Mouse (Mus musculus) granulocyte monocyte progenitor cell, adult 5-6 weeks (primary cell): ENCODE measurements around the gene Gnb1l. TPM values are rescaled to one million over a fixed set of nuclear protein-coding genes. Genes with fewer than 3 reads are reported as not detected.
A peak's percentile ranks its signal among the peaks of the same experiment; 100 is the strongest.

Experiments used
- ATAC-seq: replicated peaks from 2 replicates; pipeline ENCODE4 v1.8.0; 2016; ENCODE audit warnings: mild to moderate bottlenecking, moderate TSS enrichment, inconsistent platforms; ENCODE audit not compliant: poor library complexity, severe bottlenecking
- total RNA-seq, 2 experiments: library from RNA; stranded (forward) in 1 of 2; stranded (reverse) in 1 of 2; fragments of 200-712, 200-1000 nt in 1 of 2; fragments of >200 nt in 1 of 2; fragmentation: Nextera tagmentation in 1 of 2; gene quantifications; 2 replicates each; pipeline ENCODE4 v1.2.3; 2014 to 2017

Gnb1l gene
- total RNA-seq, 2 experiments from 2014 or later, result 7.5 to 9.5 TPM

DNA sequence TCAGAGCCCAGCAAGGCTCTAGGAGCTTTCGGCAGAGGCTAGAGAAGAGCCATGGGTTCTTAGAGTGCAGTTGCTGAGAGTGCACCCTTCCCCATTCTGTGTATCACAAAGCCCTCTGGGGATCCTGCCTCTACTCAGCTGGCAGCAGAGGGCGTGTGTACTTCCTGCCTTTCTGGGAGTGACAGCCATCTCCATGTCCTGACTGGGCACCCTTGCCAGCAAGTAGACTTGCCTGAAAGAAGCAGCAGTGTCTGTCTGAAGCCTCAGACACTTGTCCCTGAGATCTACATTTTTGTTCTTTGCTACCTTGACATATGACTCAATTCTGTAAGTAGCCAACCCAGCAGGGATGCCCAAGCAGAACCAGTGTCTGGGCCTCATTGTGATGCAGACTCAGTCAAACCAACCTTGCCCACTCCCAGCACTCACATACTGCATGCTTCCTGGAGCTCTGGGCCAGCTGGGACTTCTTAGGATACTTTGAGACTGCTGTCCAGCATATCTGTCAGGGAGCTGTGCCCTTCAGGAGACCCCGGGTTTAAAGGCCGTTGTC is 17.5 kb upstream of the Gnb1l start:
- ATAC-seq, result no peak

DNA sequence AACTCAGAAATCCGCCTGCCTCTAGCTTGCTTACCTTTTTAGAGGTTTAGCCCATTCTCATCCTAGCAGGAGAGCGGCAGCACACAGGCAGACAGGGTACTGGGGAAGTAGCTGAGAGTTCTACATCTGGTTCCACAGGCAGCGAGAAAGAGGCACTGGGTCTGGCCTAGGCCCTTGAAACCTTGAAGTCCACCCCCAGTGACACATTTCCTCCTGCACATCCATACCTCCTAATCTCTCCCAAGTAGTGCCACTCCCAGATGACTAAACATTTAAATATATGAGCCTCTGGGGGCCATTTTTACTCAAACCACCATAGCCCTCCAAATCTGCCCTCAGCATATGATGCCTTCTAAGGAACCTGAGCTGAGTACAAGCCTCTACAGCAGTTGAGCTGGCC is 16.1 kb upstream of the Gnb1l start:
- no peak for ATAC-seq

DNA sequence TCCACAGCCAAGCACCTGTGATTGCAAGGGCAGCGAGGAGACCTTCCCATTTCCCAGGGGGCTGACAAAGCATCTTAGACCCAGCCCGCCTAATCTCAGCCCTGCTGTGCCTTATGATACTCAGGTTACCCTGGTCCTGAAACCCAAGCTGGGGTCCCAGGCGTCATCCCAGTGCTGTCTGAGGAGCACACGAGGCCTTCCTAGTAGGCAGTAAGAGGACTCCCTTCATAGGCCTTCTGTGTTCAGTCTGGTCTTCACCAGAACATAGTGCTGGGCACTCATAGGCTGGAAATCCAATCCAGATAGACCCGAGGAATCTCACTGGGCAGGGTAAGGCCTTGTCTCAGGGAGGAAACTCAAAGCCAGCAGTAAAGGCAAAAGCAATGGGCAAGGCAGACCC is 14.7 kb upstream of the Gnb1l start:
- no peak for ATAC-seq

DNA sequence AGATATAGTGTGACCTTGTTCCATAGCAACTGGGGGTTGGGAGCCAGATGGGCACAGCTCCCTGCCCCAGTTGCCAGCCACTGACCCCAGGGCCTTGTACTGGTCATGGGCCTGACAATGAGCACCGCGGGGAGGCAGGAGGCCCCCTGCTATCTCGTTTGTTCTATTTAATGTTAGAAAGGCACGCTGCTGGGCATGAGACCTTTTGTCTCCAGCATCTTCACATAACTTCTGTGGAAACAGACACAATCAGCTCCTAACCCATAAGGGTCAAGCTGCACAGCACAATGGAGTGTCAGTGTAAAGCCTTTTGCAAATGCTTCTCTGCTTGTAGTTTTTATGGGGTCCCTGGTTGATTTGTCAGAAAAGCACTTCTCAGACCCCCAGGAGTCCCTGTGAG is 14.1 kb upstream of the Gnb1l start:
- ATAC-seq, result no peak

DNA sequence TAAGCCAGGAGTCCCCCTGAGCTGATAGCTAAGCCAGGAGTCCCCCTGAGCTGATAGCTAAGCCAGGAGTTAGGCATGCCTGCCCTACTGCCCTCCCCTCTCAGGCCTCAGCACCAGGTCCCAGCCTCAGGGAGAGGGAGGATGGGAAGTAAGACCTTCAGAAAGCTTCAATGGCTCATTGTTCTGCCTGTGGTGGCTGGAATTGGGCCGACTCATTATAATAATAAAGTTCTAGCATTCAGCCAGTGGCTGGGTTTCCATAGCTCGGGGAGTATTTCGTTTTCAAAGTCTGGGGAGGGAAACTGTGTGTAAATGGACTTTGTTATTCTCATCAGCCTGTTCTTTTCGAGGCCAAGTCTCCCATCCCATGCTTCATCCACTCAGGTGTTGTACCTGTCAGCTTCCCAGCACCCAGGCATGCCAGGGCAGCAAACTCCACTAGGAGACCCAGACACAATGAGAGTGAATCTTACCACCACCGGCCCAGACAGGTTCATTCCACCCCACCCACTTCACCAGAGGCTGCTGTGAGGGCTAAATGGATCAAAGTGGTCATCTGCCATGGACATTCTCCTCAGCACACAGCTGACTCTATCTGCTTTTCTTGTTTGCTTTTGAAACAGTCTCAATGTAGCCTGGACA is 13.6 kb upstream of the Gnb1l start:
- ATAC-seq, result no peak

DNA sequence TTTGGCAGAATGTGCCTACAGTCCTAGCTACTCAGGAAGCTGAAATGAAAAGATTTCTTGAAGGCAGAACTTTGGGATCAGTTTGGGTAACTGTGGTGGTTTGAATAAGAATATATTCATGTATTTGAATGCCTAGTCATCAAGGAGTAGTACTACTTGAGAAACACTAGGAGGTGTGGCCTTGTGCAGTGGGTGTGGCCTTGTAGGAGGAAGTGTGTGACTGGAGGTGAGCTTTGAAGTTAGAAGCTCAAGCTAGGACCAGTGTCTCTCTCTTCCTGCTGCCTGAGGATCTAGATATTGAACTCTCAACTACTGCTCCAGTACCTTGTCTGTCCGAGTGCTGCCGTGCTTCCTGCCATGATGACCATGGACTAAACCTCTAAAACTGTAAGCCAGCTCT is 12.4 kb upstream of the Gnb1l start:
- 0 out of 2 replicates have a peak, but pooled peaks have one; percentile 42 for ATAC-seq

DNA sequence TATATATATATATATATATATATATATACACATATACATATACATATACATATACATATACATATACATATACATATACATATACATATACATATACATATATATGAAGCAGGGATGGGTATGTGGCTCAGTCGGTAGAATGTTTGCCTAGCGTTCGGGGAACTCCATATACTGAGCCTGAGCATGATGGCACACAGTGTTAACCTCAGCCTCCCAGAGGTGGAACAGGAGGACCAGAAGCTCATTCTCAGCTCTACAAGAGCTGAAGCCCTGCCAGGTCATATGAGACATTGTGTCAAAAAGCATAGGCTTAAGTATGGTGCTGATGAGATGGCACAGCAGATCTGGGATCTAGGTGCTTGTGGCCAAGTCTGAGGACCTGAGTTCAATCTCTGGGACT is 8.2 kb upstream of the Gnb1l start:
- ATAC-seq, result no peak

DNA sequence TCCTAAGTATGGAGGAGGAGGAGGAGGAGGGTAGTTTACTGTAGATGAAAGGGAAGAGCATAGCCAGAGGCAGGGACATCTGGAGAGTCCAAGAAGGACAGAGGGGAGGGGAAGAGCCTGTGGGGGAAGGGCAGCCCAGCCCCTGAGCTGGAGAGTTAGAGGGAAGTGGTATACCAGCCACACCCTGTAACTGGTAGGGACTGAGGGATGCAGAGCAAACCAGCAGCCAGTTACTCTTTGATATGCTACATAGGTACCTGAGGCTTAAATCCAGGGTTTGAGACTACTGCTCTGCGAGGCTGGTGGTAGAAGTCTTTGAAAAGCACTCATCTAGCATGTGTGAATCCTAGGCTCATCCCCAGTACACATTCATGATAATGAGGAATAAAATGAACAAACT is 7.6 kb upstream of the Gnb1l start:
- no peak for ATAC-seq

DNA sequence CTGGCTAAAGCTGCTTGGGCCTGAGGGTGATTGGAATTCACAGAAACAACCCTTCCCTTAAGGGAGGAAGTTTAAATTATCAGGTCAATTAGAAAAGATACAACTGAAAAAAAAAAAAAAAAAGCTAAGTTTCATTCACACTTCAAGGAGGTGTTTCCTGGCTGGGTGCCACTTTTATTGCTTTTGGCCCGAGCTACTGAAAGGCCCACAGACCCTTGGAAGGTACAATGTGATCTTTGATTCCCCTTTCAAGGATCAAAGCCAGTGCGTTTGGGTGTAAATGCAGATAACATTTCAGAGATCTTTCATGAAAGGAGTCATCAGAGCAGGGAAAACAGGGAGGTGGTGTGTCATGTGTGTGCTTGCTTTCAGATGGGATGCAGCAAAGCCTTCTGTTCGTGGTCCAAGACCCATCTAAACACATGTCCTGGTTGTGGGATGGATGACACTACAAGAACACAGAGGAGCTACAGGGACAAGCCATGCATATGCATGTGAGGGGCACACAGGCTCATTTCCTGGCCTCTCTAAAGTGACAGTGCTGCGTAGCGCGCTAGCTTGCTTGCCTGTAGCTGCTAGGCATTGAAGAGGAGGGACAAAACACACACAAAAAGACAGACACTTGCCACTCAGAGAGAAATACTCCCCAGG is 523 bp upstream of the Gnb1l start:
- peak; percentile 18 for ATAC-seq

DNA sequence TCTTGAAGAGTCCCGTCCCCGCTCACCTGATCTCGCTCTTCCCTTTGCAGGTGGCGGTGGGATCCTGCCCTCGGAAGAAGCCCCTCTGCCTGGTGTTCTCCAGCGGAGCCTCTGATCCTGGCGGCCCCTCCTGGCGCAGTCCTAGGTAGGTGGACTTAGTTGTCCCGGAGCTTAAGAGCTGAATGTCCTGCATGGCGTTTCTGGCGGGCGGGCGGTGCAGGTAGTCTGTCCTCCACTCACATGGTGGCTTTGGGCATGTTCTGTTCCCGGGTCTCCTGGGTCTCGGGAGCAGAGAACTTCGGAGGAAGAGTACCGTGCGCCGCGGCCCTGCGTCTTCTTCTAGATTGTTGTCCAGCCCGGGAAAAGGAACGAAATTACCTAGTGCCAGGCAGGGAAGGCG is 483 bp downstream of the Gnb1l start:
- peak; percentile 13 for ATAC-seq

DNA sequence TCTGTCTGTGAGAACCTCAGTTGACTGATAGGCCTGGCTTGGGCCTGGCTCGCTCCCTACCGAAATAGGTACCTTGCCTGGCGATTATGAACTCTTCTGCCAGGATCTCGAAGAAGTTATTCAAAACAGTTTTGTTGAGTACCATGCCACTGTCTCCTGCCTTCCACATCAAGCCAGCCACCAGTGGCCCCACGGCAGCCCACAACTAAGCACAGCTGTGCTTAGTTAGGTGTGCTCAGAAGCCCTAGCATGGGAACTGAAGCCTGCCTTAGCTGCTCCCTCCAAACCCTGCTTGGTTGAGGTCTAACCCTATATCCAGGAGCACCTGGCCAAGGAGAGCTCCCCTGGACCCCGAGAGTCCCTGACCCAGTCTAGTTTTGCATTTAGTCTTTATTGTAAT is 3.0 kb downstream of the Gnb1l start:
- no peak for ATAC-seq

DNA sequence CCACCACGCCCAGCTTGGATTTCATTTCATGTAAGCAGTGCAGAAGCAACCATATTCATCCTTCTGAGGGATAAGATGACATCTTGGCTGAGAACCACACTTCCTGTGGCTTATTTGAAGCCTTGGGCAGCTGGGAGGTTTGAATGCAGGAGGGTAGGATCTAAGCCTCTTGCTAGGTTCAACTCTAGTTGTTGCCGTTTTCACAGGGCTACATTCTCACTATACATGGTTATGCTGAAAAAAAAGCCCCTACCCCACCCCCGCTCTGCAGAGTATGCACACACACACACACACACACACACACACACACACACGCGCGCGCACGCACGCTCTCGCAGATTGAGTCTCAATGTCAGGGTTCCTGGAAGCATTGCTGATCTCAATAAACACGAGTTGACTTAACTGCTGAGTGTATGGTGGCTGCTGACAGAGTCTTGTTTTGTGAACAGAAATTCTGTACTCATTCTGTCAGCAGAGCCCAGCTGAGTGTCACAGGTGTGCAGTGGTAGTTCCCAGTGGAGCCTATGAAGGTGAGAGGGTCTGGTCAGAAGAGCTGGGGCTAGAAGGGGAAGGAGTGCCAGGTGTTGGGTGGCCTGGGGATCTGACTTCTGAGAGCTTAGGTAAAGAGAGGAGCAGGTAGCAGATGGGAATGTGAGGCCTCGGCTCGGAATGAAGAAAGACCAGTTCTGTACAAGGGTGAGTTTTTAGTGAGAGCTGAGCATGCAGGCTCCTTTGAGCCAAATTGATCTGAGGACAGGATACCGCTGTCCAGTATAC is 5.2 kb downstream of the Gnb1l start:
- ATAC-seq, result no peak

DNA sequence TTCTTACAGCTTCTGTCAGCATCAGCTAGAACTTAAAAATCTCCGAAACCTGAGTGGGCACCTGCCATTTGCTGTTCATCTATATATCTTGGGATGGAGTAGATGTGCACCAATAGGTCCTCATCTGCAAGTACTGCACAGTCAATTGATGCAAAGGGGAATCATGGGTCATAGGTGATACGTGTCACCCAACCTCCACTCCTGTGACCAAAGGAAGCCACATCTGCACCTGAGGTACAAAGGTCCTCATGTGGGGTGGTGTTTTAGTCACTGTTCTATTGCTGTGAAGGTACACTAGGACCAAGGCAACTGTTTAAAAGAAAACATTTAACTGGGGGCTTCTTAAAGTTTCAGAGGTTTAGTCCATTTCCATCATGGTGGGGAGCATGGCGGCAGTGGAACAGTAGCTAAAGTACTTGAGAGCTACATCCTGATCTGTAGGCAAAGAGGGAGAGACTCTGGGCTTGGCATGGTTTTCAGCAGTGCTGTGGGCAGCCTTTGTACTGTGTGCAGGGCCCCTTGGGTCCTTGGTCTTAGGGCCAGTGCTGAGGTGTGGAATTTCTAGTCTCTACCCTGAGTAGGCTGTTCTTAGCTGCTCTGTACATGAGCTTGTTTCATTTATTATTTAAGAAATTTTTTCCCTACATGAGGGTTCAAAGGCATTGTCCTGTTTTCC is 8.1 kb downstream of the Gnb1l start:
- ATAC-seq, result no peak

DNA sequence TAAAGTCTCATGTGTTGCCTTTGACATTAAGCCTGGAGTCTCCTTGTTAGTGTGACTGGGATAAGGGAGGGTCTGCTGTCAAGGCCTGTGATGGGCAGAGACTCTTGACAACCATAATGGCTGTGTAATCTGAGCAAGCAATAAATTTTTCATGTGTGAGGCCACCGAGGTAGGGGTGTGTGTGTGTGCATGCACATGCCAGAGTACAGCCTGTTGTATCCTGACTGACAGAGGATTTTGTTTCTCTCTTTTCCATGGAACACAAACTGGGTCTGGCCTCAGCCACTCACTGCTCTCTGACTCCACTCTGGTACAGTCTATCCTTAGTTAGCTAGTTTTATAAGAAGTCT is 8.7 kb downstream of the Gnb1l start:
- ATAC-seq, result no peak

DNA sequence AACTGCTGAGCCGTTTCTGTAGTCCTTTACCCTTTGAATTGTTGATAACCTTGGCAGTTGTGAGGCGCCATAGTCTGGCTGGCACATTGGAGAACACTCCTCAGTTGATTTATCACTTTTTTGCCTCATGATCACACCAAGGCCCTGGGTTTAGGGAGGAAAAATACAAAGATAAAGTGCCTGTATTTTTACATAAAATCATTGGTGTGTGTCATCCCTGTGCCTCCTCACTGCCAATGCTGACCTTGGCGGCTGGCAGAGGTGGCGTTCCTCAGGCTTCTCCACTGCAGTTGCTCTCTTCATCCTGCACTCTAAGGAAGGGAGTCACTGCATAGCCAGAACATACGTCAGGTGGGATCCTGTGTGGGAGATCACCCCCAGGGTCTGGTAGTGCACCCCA is 13.2 kb downstream of the Gnb1l start:
- no peak for ATAC-seq

DNA sequence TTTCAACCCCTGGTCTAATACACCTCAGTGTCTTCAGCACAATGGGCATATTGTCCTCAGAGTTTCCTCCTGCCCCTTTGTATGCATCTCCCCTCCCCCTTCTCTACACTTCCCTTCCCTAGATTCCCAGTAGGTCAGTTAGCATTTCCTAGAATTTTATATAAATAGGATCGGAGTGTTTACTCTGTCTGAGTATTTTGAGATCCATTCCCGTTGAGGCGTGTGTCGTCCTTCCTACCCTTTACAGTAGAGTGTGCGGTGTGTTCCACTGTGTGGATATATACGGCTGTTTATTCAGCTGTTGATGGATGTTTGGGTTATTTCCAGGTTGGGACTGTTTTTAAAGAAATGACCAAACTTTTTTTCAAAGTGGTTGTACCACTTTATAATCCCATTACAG is 15.0 kb downstream of the Gnb1l start:
- no peak for ATAC-seq

DNA sequence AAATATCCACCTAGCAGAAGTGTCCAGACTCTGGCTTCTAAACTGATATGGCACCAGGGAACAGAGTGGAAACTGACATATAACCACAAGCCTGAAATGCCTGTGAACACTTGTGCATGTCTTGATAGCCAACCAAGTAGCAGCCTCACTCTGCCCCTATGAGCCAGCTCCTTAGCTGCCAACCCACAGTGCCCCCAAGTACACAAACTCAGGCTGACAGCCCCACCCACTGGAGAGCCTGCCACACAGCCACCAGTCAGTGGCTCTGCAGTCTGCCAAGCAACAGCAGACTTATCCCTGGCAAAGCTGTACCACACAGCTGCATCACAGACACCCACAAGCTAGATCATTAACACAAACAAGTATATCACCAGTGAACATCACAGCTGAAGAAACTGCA is 19.6 kb downstream of the Gnb1l start:
- no peak for ATAC-seq

DNA sequence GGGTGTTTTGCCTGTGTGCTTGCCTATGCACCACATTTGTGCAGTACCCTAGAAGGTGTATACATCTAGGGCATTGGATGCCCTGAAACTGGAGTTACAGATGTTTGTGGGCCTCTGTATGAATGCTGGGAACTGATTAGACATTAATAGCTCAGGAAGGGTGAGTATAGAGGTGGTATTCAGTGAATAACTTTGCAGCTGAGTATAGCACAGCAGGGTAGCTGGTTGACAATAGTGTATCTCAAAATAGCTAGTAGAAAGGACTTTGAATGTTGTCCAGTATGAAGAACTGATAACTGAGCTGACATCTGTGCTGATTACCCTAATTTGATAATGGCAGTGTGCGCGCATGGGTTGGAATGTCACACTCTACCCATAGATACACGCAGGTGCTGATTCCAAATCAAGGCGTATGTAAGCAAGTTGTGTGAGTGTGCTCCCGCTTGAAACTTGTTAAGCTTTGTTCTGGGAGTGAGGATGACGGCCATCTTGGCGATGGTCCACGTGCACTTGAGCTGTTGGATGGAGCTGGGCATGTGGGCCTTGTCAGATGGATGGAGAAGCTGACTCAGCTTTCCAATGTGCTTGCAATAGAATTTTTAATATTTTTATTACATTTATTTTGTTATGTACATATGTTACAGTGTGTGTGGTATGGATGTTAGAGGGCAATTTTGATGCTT is 25.2 kb downstream of the Gnb1l start:
- ATAC-seq, result no peak

DNA sequence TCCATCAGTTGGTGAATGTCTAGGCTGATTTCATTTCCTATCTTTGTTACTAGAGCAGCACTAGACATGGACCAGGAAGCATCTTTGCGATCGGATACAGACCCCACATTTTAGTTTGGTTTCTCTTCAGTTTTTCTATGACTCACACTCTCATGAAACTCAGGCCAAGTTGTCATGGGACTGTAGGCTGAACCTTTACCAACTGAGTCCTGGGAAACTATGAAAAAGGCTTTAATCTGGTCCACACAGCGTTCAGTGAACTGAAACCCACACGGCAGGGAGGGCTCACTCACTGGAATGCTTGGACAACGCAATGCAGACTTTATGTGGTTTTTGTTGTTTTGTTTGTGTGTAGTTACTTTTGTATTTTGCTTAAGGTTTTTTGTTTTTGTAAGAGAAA is 30.1 kb downstream of the Gnb1l start:
- ATAC-seq, result no peak

DNA sequence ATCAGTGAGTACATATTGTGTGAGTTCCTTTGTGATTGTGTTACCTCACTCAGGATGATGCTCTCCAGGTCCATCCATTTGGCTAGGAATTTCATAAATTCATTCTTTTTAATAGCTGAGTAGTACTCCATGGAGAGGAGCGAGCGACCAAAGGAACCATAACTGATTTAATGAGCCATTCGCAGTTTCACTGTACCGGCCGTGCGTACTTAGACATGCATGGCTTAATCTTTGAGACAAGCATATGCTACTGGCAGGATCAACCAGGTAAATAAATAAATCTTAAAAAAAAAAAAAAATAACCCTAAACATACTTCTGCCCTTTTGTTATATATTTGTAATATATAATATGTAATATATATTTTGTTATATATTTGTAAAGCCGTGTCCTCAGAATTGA is 34.5 kb downstream of the Gnb1l start:
- peak; percentile 100 for ATAC-seq
